ENCODE assay signal across 10 mouse cellular contexts in the genomic region with DNA sequence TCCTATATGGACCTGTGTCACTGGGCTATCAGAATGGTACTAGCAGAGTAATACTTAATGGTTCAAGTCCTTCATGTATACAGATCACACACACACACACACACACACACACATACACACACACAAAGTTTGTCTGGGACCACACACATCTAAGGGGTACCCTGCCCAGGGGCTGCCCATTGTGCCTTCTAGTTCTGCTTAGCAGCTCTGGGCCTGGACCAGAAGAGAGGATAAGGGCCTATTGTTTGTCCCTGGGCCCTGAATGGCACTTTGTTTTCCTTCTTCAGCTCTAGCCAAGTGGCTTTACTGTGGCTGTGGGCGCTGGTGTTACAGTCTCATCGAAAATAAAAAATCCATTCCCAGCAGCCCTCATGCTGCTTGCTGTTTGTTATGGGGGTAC. TPM values are rescaled to one million over a fixed set of nuclear protein-coding genes. Genes with fewer than 3 reads are reported as not detected.
A peak's percentile ranks its signal among the peaks of the same experiment; 100 is the strongest.
DNase-seq lines count a peak whose midpoint lies in the region; ATAC-seq and TF ChIP-seq lines count a peak whose summit lies in the region.
"Had no signal": no experiment of that assay in that cellular context is flagged by ENCODE, and none has a peak within 500 bp of the region (broad histone marks: within the 10 kb centered on the region; RNA-seq: fewer than 3 reads in every experiment).

No protein-coding gene starts in this region.

- no peak; the same call in 1 of the 2 replicates for ATAC-seq in forebrain, embryonic 13.5 days
- no peak for ATAC-seq in liver, embryonic 14.5 days (ENCODE audit: insufficient read depth)

- peaks cover 24% of the 10 kb centered on the region for H3K4me1 ChIP-seq in forebrain, embryonic 10.5 days
- H3K4me1 ChIP-seq in forebrain, embryonic 13.5 days = peaks cover 22% of the 10 kb centered on the region
- H3K4me1 ChIP-seq in liver, embryonic 14.5 days (replicated peaks; ENCODE audit: control insufficient read depth in 2 of 2, insufficient read depth in 2 of 2, low read length in 1 of 2) = peaks cover 79 to 87% of the 10 kb centered on the region in 2 experiments
- H3K4me1 ChIP-seq in thymus, adult 2 months (replicated peaks; ENCODE audit: control insufficient read depth, insufficient read depth, low read length) = no peaks in the 10 kb centered on the region

- TF ChIP-seq POLR2A in thymus, adult 2 months (IDR thresholded peaks at IDR 0.05; ENCODE audit: control insufficient read depth, extremely low read depth, insufficient read depth, low read length, poor library complexity) = no peak

- no peak overlapping the region for H3K4me2 ChIP-seq in forebrain, embryonic 13.5 days
- H3K4me2 ChIP-seq in liver, embryonic 14.5 days (ENCODE audit: low read depth) = peak overlapping the region; percentile 77

- H3K36me3 ChIP-seq in forebrain, embryonic 10.5 days (replicated peaks) = no peaks in the 10 kb centered on the region
- H3K36me3 ChIP-seq in forebrain, embryonic 13.5 days (ENCODE audit: poor library complexity, severe bottlenecking) = no peaks in the 10 kb centered on the region
- no peaks in the 10 kb centered on the region for H3K36me3 ChIP-seq in liver, embryonic 14.5 days (replicated peaks; ENCODE audit: control insufficient read depth, insufficient read depth, low read depth)
- no peaks in the 10 kb centered on the region for H3K36me3 ChIP-seq in thymus, adult 2 months (ENCODE audit: control insufficient read depth, insufficient read depth, low read length)

- H3K9ac ChIP-seq in forebrain, embryonic 13.5 days = no peak overlapping the region
- peak overlapping the region; percentile 84 for H3K9ac ChIP-seq in liver, embryonic 14.5 days (replicated peaks)

- WGBS in forebrain, embryonic 10.5 days = 57% methylated on average over 2 of the region's 2 CpGs
- 11% methylated on average over 2 of the region's 2 CpGs for WGBS in forebrain, embryonic 13.5 days
- whole genome bisulfite sequencing in liver, embryonic 14.5 days (ENCODE audit: insufficient replicate concordance) = 75% methylated on average over 2 of the region's 2 CpGs
- 94% methylated on average over 2 of the region's 2 CpGs for WGBS in thymus, adult 2 months

- no peaks in the 10 kb centered on the region for H3K9me3 ChIP-seq in forebrain, embryonic 10.5 days
- no peaks in the 10 kb centered on the region for H3K9me3 ChIP-seq in forebrain, embryonic 13.5 days (replicated peaks)
- H3K9me3 ChIP-seq in liver, embryonic 14.5 days (ENCODE audit: control insufficient read depth, low read length) = no peaks in the 10 kb centered on the region

- H3K27me3 ChIP-seq in forebrain, embryonic 10.5 days (ENCODE audit: poor library complexity, severe bottlenecking) = no peaks in the 10 kb centered on the region
- no peaks in the 10 kb centered on the region for H3K27me3 ChIP-seq in forebrain, embryonic 13.5 days
- no peaks in the 10 kb centered on the region for H3K27me3 ChIP-seq in liver, embryonic 14.5 days (ENCODE audit: control insufficient read depth, insufficient read depth, low read length)
- H3K27me3 ChIP-seq in thymus, adult 2 months (ENCODE audit: control insufficient read depth, insufficient read depth, low read length) = no peaks in the 10 kb centered on the region

- H3K27ac ChIP-seq in forebrain, embryonic 10.5 days = peak overlapping the region; percentile 59
- no peak overlapping the region for H3K27ac ChIP-seq in forebrain, embryonic 13.5 days
- peak overlapping the region; percentile 99 for H3K27ac ChIP-seq in liver, embryonic 14.5 days
- no peak overlapping the region for H3K27ac ChIP-seq in thymus, adult 2 months (ENCODE audit: control insufficient read depth, insufficient read depth, low read length)

- no peak for TF ChIP-seq CTCF in liver, embryonic 14.5 days (IDR thresholded peaks at IDR 0.05; ENCODE audit: low read depth)
- no peak for TF ChIP-seq CTCF in thymus, adult 2 months (IDR thresholded peaks at IDR 0.05; ENCODE audit: borderline replicate concordance, control insufficient read depth, extremely low read depth, insufficient read depth, low read length, poor library complexity)

- DNase-seq in forebrain, embryonic 10.5 days (ENCODE audit: extremely low spot score, low spot score) = no peak
- DNase-seq in right cerebral cortex, postnatal 4 days = peak; percentile 6
- DNase-seq in right cerebral cortex, adult 2 months (ENCODE audit: low spot score in 2 of 2) = no peak
- no peak for DNase-seq in liver, embryonic 14.5 days (ENCODE audit: low read depth in 3 of 3, low spot score in 3 of 3)
- DNase-seq in cerebellum, postnatal 25 days = no peak
- no peak for DNase-seq in frontal cortex, postnatal 14 days (ENCODE audit: low spot score in 2 of 2)
- no peak for DNase-seq in thymus, adult 2 months
- DNase-seq: B cell, adult 2 months; lung, postnatal 4 days had no signal

- TF ChIP-seq EP300 in liver, embryonic 14.5 days (IDR thresholded peaks at IDR 0.05; ENCODE audit: low read depth) = no peak

- H3K4me3 ChIP-seq in forebrain, embryonic 10.5 days = no peak overlapping the region
- H3K4me3 ChIP-seq in forebrain, embryonic 13.5 days = no peak overlapping the region
- peak overlapping the region; percentile 42 to 53; a peak in 3 of 4 replicates for H3K4me3 ChIP-seq in liver, embryonic 14.5 days (ENCODE audit: insufficient read depth in 1 of 2, low read depth in 2 of 2, low read length in 2 of 2)
- H3K4me3 ChIP-seq in thymus, adult 2 months (ENCODE audit: control insufficient read depth, insufficient read depth, low read length) = no peak overlapping the region

RNA-seq across cellular contexts. Expression of a gene that starts 49.3 kb away (rescaled TPM):
- polyA plus RNA-seq in forebrain, embryonic 10.5 days (2016; fragmentation: Nextera tagmentation; extraction: Ambion mirVana) = 17.0 and 18.5 TPM in 2 replicates
- polyA plus RNA-seq in forebrain, embryonic 13.5 days (2015; fragmentation: Nextera tagmentation; extraction: Ambion mirVana) = 15.9 and 17.3 TPM in 2 replicates
- 14.7 and 16.4 TPM in 2 replicates for polyA plus RNA-seq in liver, embryonic 14.5 days (2012; rRNA removed)
- polyA plus RNA-seq in liver, embryonic 14.5 days (2014; fragmentation: Nextera tagmentation; extraction: Ambion mirVana) = 25.6 and 29.1 TPM in 2 replicates
- 41.9 and 52.9 TPM in 2 replicates for polyA plus RNA-seq in thymus, adult 2 months (2012; rRNA removed)

RNA-seq across cellular contexts. Expression of a gene that starts 55.9 kb away (rescaled TPM):
- 5.0 and 5.7 TPM in 2 replicates for polyA plus RNA-seq in forebrain, embryonic 10.5 days (2016; fragmentation: Nextera tagmentation; extraction: Ambion mirVana)
- 7.5 and 7.9 TPM in 2 replicates for polyA plus RNA-seq in forebrain, embryonic 13.5 days (2015; fragmentation: Nextera tagmentation; extraction: Ambion mirVana)
- 2.1 and 2.6 TPM in 2 replicates for polyA plus RNA-seq in liver, embryonic 14.5 days (2012; rRNA removed)
- 0.42 and 0.64 TPM in 2 replicates for polyA plus RNA-seq in liver, embryonic 14.5 days (2014; fragmentation: Nextera tagmentation; extraction: Ambion mirVana)
- polyA plus RNA-seq in thymus, adult 2 months (2012; rRNA removed) = 17.3 and 18.1 TPM in 2 replicates

Comparison
In these comparisons a context has a peak if more than half of its experiments do, and no peak if none do; other contexts are left out.
1. H3K27ac ChIP-seq: peak in forebrain, embryonic 10.5 days (single experiment) and liver, embryonic 14.5 days (single experiment); none in forebrain, embryonic 13.5 days (single experiment) and thymus, adult 2 months (single experiment).
2. H3K4me3 ChIP-seq: peak in liver, embryonic 14.5 days (2 of 2); none in forebrain, embryonic 10.5 days (single experiment), forebrain, embryonic 13.5 days (single experiment) and thymus, adult 2 months (single experiment).